Mouse (Mus musculus): ENCODE data around the gene Stat5b. TPM values are rescaled to one million over a fixed set of nuclear protein-coding genes. Genes with fewer than 3 reads are reported as not detected.

The Stat5b gene
- total and polyA plus RNA-seq, 3 experiments, result 29.3 to 37.0 (median 32.3) TPM

DNA sequence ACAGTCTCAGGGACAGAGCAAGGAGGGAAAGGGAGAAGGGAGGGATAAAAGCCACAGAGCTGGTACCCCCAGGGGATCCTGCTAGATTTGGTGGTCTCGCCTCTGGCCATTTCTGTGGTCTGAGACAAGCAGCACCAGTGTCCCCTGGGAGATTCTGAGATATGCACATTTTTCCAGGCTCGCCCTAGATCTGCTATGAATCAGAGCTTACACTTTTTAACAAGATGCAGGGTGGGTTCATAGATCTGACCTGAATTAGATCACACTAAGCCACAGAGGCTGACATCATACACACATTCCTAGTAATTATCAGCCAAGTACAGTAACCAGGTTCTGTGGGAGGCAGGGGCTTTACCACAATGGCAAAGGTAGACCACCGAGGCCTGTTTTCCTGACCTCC, 60.8 kb downstream of the Stat5b start:
- Histone ChIP-seq H3K79me2 (ENCODE audit: control insufficient read depth, insufficient read depth, low read length, poor library complexity) (no peaks in the 10 kb centered on the region), H3K9me3 (replicated peaks; ENCODE audit: insufficient read depth, low read length) (no peaks in the 10 kb centered on the region), H3K9ac (ENCODE audit: control insufficient read depth, low read depth, low read length, poor library complexity, severe bottlenecking) (no peak overlapping the region), H3K36me3 (ENCODE audit: control insufficient read depth in 1 of 2, insufficient read depth in 2 of 2, low read length in 2 of 2) (peaks cover 0 to 9% of the 10 kb centered on the region in 2 experiments; a peak in 1 of 4 replicates), H3K4me3 (ENCODE audit: control insufficient read depth in 1 of 2, insufficient read depth in 1 of 2, low read depth in 2 of 2, low read length in 2 of 2) (no peak overlapping the region), H3K27ac (ENCODE audit: control insufficient read depth, low read depth, low read length) (no peak overlapping the region), H3K27me3 (ENCODE audit: control insufficient read depth in 1 of 2, insufficient read depth in 2 of 2, low read length in 2 of 2) (no peaks in the 10 kb centered on the region), H3K4me1 (ENCODE audit: control insufficient read depth in 1 of 2, insufficient read depth in 2 of 2, low read length in 2 of 2) (no peaks in the 10 kb centered on the region)
- TF ChIP-seq USF1 (IDR thresholded peaks at IDR 0.05; ENCODE audit: low read depth, low read length) (no peak), NRF1 (IDR thresholded peaks at IDR 0.05; ENCODE audit: insufficient read depth, low read depth, low read length, poor library complexity, severe bottlenecking) (no peak), GATA1 (IDR thresholded peaks at IDR 0.05; ENCODE audit: low read depth, low read length) (no peak), ZNF384 (IDR thresholded peaks at IDR 0.05; ENCODE audit: low read depth, low read length) (no peak), MYC (IDR thresholded peaks at IDR 0.05; ENCODE audit: low read depth, low read length) (no peak), ZC3H11A (IDR thresholded peaks at IDR 0.05; ENCODE audit: low read depth, low read length) (no peak), MAZ (IDR thresholded peaks at IDR 0.05; ENCODE audit: low read depth, low read length) (no peak), ELF1 (IDR thresholded peaks at IDR 0.05; ENCODE audit: low read depth, low read length) (no peak), HCFC1 (IDR thresholded peaks at IDR 0.05; ENCODE audit: low read depth, low read length) (no peak), CTCF (IDR thresholded peaks at IDR 0.05 in 2 of 3, conservative IDR thresholded peaks at IDR 0.05 in 1 of 3; ENCODE audit: control insufficient read depth in 1 of 3, insufficient read depth in 1 of 3, low read depth in 2 of 3, low read length in 3 of 3, poor library complexity in 1 of 3, severe bottlenecking in 1 of 3) (no peak)
- DNase-seq (ENCODE audit: low read depth, low spot score), result no peak

DNA sequence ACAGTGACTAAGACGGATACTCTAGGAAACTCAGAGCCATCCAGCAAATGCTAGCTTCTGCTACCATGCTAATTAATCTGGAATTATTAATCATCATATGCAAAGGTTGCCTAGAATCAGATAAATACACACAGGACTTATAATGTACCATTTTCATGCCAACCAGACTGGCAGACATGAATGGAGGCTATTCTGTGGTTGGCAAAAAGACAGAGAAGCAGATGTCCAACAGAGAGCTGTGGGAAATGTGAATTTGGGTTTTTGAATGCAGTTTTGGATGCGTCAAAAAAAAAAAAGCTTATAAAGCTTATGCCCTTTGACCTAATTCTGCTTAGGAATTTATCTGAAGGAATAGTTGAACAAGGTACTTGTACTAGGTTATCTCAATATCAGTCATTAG, 64.8 kb downstream of the Stat5b start:
- TF ChIP-seq POLR2AphosphoS5 (IDR thresholded peaks at IDR 0.05; ENCODE audit: borderline replicate concordance, low read depth, low read length), result no peak
- no peak for TF ChIP-seq MAZ (IDR thresholded peaks at IDR 0.05; ENCODE audit: low read depth, low read length)
- no peak for TF ChIP-seq MEF2A (IDR thresholded peaks at IDR 0.05; ENCODE audit: extremely low read depth, insufficient replicate concordance, low read depth, low read length, poor library complexity, severe bottlenecking)
- no peak for TF ChIP-seq MYC (IDR thresholded peaks at IDR 0.05; ENCODE audit: low read depth, low read length)
- TF ChIP-seq ZNF384 (IDR thresholded peaks at IDR 0.05; ENCODE audit: low read depth, low read length), result no peak
- TF ChIP-seq MYB (IDR thresholded peaks at IDR 0.05; ENCODE audit: low read depth, low read length), result no peak
- TF ChIP-seq MXI1 (IDR thresholded peaks at IDR 0.05; ENCODE audit: low read depth, low read length), result no peak
- TF ChIP-seq CHD1 (IDR thresholded peaks at IDR 0.05; ENCODE audit: low read depth, low read length), result no peak
- no peak for TF ChIP-seq ETS1 (IDR thresholded peaks at IDR 0.05; ENCODE audit: low read depth, low read length)
- TF ChIP-seq RCOR1 (IDR thresholded peaks at IDR 0.05; ENCODE audit: low read depth, low read length), result no peak
- no peak for TF ChIP-seq EP300 (IDR thresholded peaks at IDR 0.05; ENCODE audit: low read depth in 1 of 2, low read length in 2 of 2)
- no peak for TF ChIP-seq USF2 (IDR thresholded peaks at IDR 0.05; ENCODE audit: borderline replicate concordance in 1 of 2, insufficient read depth in 1 of 2, low read depth in 1 of 2, low read length in 2 of 2)
- no peak for TF ChIP-seq KAT2A (conservative IDR thresholded peaks at IDR 0.05; ENCODE audit: low read depth, low read length)
- no peak for TF ChIP-seq GATA1 (IDR thresholded peaks at IDR 0.05; ENCODE audit: low read depth, low read length)
- TF ChIP-seq RAD21 (IDR thresholded peaks at IDR 0.05; ENCODE audit: low read depth, low read length), result no peak
- TF ChIP-seq BHLHE40 (IDR thresholded peaks at IDR 0.05; ENCODE audit: borderline replicate concordance, low read depth, low read length), result no peak
- Histone ChIP-seq H3K79me2 (ENCODE audit: control insufficient read depth, insufficient read depth, low read length, poor library complexity) (no peaks in the 10 kb centered on the region), H3K9me3 (replicated peaks; ENCODE audit: insufficient read depth, low read length) (no peaks in the 10 kb centered on the region), H3K9ac (ENCODE audit: control insufficient read depth, low read depth, low read length, poor library complexity, severe bottlenecking) (no peak overlapping the region), H3K4me1 (ENCODE audit: control insufficient read depth in 1 of 2, insufficient read depth in 2 of 2, low read length in 2 of 2) (no peaks in the 10 kb centered on the region), H3K27ac (ENCODE audit: control insufficient read depth, low read depth, low read length) (no peak overlapping the region), H3K27me3 (ENCODE audit: control insufficient read depth in 1 of 2, insufficient read depth in 2 of 2, low read length in 2 of 2) (no peaks in the 10 kb centered on the region), H3K4me3 (ENCODE audit: control insufficient read depth in 1 of 2, insufficient read depth in 1 of 2, low read depth in 2 of 2, low read length in 2 of 2) (no peak overlapping the region), H3K36me3 (ENCODE audit: control insufficient read depth in 1 of 2, insufficient read depth in 2 of 2, low read length in 2 of 2) (peaks cover 0 to 10% of the 10 kb centered on the region in 2 experiments; a peak in 1 of 4 replicates)
- DNase-seq (ENCODE audit: low read depth, low spot score), result no peak

Measured in MEL (cell line).